Mouse (Mus musculus) megakaryocyte, embryonic 14.5 days (primary cell): ENCODE measurements around the gene AU040320. TPM values are rescaled to one million over a fixed set of nuclear protein-coding genes. Genes with fewer than 3 reads are reported as not detected.

Experiments
- H3K27me3 ChIP-seq: replicated peaks from 2 replicates; pipeline ENCODE3; 2012; ENCODE audit warnings: inconsistent platforms
- H3K36me3 ChIP-seq: replicated peaks from 2 replicates; pipeline ENCODE3; 2012; ENCODE audit warnings: low read length, inconsistent platforms, mixed read lengths
- H3K4me1 ChIP-seq: 2 replicates; pipeline ENCODE4 v1.6.1; 2012; ENCODE audit warnings: inconsistent platforms
- H3K4me3 ChIP-seq: replicated peaks from 2 replicates; pipeline ENCODE3; 2012; ENCODE audit warnings: moderate library complexity, mild to moderate bottlenecking, inconsistent platforms
- H3K9me3 ChIP-seq: 2 replicates; pipeline ENCODE4 v1.6.1; 2012; ENCODE audit warnings: inconsistent platforms
- FLI1 ChIP-seq: IDR thresholded peaks from 2 replicates; pipeline ENCODE4 v1.6.1; 2012; ENCODE audit warnings: low read length, inconsistent platforms, mixed read lengths
- GATA1 ChIP-seq: IDR thresholded peaks from 3 replicates; pipeline ENCODE4 v1.6.1; 2012; ENCODE audit warnings: mixed read lengths, low read length, inconsistent platforms, borderline replicate concordance
- polyA plus RNA-seq: library from polyadenylated mRNA; stranded (reverse); fragments of >175 nt; gene quantifications from 2 replicates; pipeline ENCODE4 v1.2.3, GENCODE M21; 2012; ENCODE audit warnings: low replicate concordance; ENCODE audit not compliant: insufficient read depth

Gene AU040320
- polyA plus RNA-seq, 1 experiment: 18.6 TPM

GRCm38 (mm10) chr4:126759435-126759834 is 6.1 kb downstream of the AU040320 start:
- TF ChIP-seq FLI1 (no peak), GATA1 (no peak)
- no peaks in the 10 kb centered on the region for H3K9me3 ChIP-seq
- H3K4me1 ChIP-seq: peaks cover 10% of the 10 kb centered on the region
- no peaks in the 10 kb centered on the region for H3K27me3 ChIP-seq
- H3K4me3 ChIP-seq: no peak overlapping the region
- peaks cover 66% of the 10 kb centered on the region for H3K36me3 ChIP-seq

GRCm38 (mm10) chr4:126762586-126763359 is 9.4 kb downstream of the AU040320 start:
- H3K27me3 ChIP-seq: no peaks in the 10 kb centered on the region
- no peak for TF ChIP-seq GATA1
- no peaks in the 10 kb centered on the region for H3K9me3 ChIP-seq
- no peaks in the 10 kb centered on the region for H3K4me1 ChIP-seq
- H3K4me3 ChIP-seq: no peak overlapping the region
- H3K36me3 ChIP-seq: peaks cover 58% of the 10 kb centered on the region

GRCm38 (mm10) chr4:126763483-126763882 is 10.1 kb downstream of the AU040320 start:
- H3K9me3 ChIP-seq: no peaks in the 10 kb centered on the region
- no peaks in the 10 kb centered on the region for H3K4me1 ChIP-seq
- no peaks in the 10 kb centered on the region for H3K27me3 ChIP-seq
- H3K4me3 ChIP-seq: no peak overlapping the region
- TF ChIP-seq GATA1: no peak
- no peak for TF ChIP-seq FLI1
- H3K36me3 ChIP-seq: peaks cover 56% of the 10 kb centered on the region

- H3K27me3 ChIP-seq: no peaks in the 10 kb centered on the region
- no peak overlapping the region for H3K4me3 ChIP-seq
- H3K4me1 ChIP-seq: peaks cover 8% of the 10 kb centered on the region; the same call in 1 of the 2 replicates
- no peaks in the 10 kb centered on the region for H3K9me3 ChIP-seq
- peaks cover 33% of the 10 kb centered on the region for H3K36me3 ChIP-seq
- no peak for TF ChIP-seq FLI1
- TF ChIP-seq GATA1: no peak
Observed at GRCm38 (mm10) chr4:126769800-126770563, 16.6 kb downstream of the AU040320 start.

GRCm38 (mm10) chr4:126770831-126771230 is 17.5 kb downstream of the AU040320 start:
- H3K36me3 ChIP-seq: peaks cover 40% of the 10 kb centered on the region
- no peak overlapping the region for H3K4me3 ChIP-seq
- no peaks in the 10 kb centered on the region for H3K27me3 ChIP-seq
- H3K9me3 ChIP-seq: no peaks in the 10 kb centered on the region
- peaks cover 8% of the 10 kb centered on the region; the same call in 1 of the 2 replicates for H3K4me1 ChIP-seq
- TF ChIP-seq GATA1: no peak
- no peak for TF ChIP-seq FLI1

- H3K4me3 ChIP-seq: no peak overlapping the region
- H3K27me3 ChIP-seq: no peaks in the 10 kb centered on the region
- H3K36me3 ChIP-seq: peaks cover 41% of the 10 kb centered on the region
- H3K9me3 ChIP-seq: no peaks in the 10 kb centered on the region
- TF ChIP-seq FLI1: no peak
- no peak for TF ChIP-seq GATA1
- H3K4me1 ChIP-seq: peaks cover 8% of the 10 kb centered on the region; the same call in 1 of the 2 replicates
Observed at GRCm38 (mm10) chr4:126773871-126774270, 20.5 kb downstream of the AU040320 start.

- peaks cover 8% of the 10 kb centered on the region; the same call in 1 of the 2 replicates for H3K4me1 ChIP-seq
- H3K9me3 ChIP-seq: no peaks in the 10 kb centered on the region
- no peak for TF ChIP-seq GATA1
- no peak for TF ChIP-seq FLI1
- no peaks in the 10 kb centered on the region for H3K27me3 ChIP-seq
- peaks cover 32% of the 10 kb centered on the region for H3K36me3 ChIP-seq
- no peak overlapping the region for H3K4me3 ChIP-seq
Observed at GRCm38 (mm10) chr4:126775182-126775581, 21.8 kb downstream of the AU040320 start.

- Histone ChIP-seq H3K27me3 (no peaks in the 10 kb centered on the region), H3K36me3 (peaks cover 28% of the 10 kb centered on the region), H3K4me1 (peaks cover 4% of the 10 kb centered on the region; the same call in 1 of the 2 replicates), H3K9me3 (no peaks in the 10 kb centered on the region), H3K4me3 (no peak overlapping the region)
- TF ChIP-seq GATA1: no peak
- no peak for TF ChIP-seq FLI1
Observed at GRCm38 (mm10) chr4:126779148-126779581, 25.8 kb downstream of the AU040320 start.

- H3K9me3 ChIP-seq: no peaks in the 10 kb centered on the region
- no peak overlapping the region for H3K4me3 ChIP-seq
- no peaks in the 10 kb centered on the region for H3K27me3 ChIP-seq
- H3K4me1 ChIP-seq: no peaks in the 10 kb centered on the region
- H3K36me3 ChIP-seq: peaks cover 23% of the 10 kb centered on the region
- no peak for TF ChIP-seq GATA1
- no peak for TF ChIP-seq FLI1
Observed at GRCm38 (mm10) chr4:126779826-126780775, 26.8 kb downstream of the AU040320 start.

GRCm38 (mm10) chr4:126781871-126782270 is 28.5 kb downstream of the AU040320 start:
- H3K27me3 ChIP-seq: no peaks in the 10 kb centered on the region
- no peaks in the 10 kb centered on the region for H3K9me3 ChIP-seq
- H3K36me3 ChIP-seq: peaks cover 12% of the 10 kb centered on the region
- H3K4me3 ChIP-seq: no peak overlapping the region
- TF ChIP-seq FLI1 (no peak), GATA1 (no peak)
- no peaks in the 10 kb centered on the region; the same call in 1 of the 2 replicates for H3K4me1 ChIP-seq
